Mouse (Mus musculus): Measurements from ENCODE around the gene Plekhh3.

Gene Plekhh3

GRCm38 (mm10) chr11:101186526-101187247 lies 15.5 kb upstream of the Plekhh3 start:
- in situ Hi-C loops (cut with MseI, MboI) = no loop called here

DNA sequence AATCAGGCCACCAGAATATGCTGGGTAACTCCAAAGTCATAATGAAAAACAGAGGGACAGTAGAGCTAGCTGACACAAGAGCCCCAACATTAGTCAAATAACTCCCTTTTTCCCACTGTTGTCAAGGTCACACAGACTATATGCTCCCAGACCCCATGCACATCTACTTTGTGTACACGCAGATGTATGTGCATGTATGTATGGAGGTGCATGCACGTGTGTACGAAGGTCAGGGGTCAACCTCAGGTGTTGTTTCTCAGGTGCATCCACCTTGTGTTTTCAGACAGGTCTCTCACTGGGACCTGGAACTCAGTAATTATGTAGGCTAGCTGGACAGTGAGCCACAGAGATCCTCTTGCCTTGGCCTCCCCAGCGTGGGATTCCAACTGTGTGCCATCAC lies 14.3 kb upstream of the Plekhh3 start:
- in situ Hi-C loops (cut with MseI, MboI) = no loop called here

GRCm38 (mm10) chr11:101184984-101185383 lies 13.8 kb upstream of the Plekhh3 start:
- in situ Hi-C loops (cut with MseI, MboI) = no loop called here

- in situ Hi-C loops (cut with MseI, MboI) = no loop called here
Observed at GRCm38 (mm10) chr11:101182771-101183517, 11.8 kb upstream of the Plekhh3 start.

- in situ Hi-C loops (cut with MseI, MboI) = no loop called here
Observed at GRCm38 (mm10) chr11:101181961-101182360, 10.8 kb upstream of the Plekhh3 start.

- in situ Hi-C loops (cut with MseI, MboI) = no loop called here
Observed at GRCm38 (mm10) chr11:101180846-101181740, 9.9 kb upstream of the Plekhh3 start.

- in situ Hi-C loops (cut with MseI, MboI) = no loop called here
Observed at GRCm38 (mm10) chr11:101180261-101180660, 9.1 kb upstream of the Plekhh3 start.

GRCm38 (mm10) chr11:101179306-101179705 lies 8.2 kb upstream of the Plekhh3 start:
- in situ Hi-C loops (cut with MseI, MboI) = loop anchor here (5.0 kb wide), 1 partner anchor 47 kb away; no protein-coding TSS in a partner anchor

- in situ Hi-C loops (cut with MseI, MboI) = loop anchor here (5.0 kb wide), 1 partner anchor 46 kb away; no protein-coding TSS in a partner anchor
Observed at GRCm38 (mm10) chr11:101178061-101179058, 7.2 kb upstream of the Plekhh3 start.

DNA sequence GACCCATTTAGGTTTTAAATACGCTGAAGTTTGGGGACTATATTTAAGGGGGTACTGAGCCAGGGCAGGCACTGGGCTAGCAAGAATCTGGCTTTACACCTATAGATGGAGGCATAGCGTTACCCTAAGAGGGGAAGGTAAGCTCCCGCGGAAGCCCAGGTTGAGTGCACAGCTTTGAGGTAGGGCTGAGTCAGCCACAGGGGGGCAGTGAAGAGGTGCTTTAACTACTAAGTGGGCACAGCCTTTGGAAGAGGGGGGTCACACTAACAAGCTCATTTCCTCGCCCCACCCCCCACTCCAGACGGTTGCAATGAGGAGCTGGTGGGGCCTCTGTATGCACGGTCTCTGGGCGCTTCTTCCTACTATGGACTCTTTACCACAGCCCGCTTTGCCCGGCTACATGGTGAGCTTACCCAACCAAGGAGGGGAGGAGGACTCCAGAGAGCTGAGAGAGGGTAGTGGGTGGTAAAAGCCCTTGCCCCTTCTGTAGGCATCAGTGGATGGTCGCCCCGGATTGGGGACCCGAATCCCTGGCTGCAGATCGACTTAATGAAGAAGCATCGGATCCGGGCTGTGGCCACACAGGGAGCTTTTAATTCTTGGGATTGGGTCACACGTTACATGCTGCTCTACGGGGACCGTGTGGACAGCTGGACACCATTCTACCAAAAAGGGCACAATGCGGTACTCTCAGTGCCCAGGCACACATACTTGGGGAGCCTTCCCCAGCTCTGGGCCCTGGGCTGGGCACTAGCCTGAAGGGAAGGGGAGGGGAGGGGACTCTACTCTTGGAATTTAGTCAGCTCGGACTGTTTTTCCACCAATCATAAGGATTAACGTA lies 6.0 kb upstream of the Plekhh3 start:
- in situ Hi-C loops (cut with MseI, MboI) = loop anchor here (5.0 kb wide), 1 partner anchor 45 kb away; no protein-coding TSS in a partner anchor

DNA sequence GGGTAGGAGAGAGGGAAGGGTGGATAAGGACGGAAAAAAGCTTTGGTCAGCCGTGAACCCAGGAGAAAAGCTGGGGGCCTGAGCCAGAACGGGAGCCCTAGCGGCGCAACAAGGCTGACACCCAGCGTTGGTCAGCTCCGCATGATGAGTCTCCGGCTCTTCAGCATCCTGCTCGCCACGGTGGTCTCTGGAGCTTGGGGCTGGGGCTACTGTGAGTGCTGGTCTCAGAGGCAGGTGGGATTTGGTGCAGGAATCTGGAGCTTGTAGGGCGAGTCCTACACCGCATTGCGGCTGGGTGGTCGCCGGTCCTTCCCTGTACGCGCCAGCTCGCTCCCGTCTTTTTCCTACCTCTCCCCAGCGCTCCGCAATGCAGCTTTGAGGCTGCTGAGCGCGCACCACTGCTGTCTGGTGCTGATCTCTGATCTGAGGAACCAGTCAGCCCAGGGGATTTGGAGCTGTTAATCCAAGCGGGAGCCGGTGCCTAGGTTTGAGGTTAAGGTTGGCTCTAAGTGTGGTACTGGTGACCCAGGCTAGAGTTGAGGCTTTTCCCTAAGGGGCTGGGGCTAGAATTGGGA lies 5.1 kb upstream of the Plekhh3 start:
- in situ Hi-C loops (cut with MseI, MboI) = loop anchor here (5.0 kb wide), 1 partner anchor 44 kb away; no protein-coding TSS in a partner anchor

DNA sequence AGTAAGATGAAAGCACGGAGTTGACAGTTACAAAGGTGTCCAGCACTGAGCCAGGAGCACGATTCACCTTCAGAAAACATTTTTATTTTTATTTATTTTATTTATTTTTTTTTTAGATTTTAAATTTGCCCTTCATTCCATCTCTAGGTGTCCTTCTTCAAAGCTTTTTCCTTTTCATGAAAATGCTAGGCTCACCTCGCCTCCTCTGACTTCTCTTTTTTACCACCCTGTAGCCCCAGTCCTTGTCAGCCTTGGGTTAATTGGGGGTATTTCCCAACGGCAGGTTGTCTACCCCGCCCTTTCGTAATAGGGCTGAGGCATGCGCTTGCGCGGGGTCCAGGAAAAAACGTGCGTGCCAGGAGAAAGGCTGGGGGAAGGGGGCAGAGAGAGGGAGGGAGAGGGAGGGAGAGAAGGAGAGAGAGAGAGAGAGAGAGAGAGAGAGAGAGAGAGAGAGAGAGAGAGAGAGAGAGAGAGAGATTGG lies 4.5 kb upstream of the Plekhh3 start:
- in situ Hi-C loops (cut with MseI, MboI) = loop anchor here (5.0 kb wide), 1 partner anchor 43 kb away; no protein-coding TSS in a partner anchor

DNA sequence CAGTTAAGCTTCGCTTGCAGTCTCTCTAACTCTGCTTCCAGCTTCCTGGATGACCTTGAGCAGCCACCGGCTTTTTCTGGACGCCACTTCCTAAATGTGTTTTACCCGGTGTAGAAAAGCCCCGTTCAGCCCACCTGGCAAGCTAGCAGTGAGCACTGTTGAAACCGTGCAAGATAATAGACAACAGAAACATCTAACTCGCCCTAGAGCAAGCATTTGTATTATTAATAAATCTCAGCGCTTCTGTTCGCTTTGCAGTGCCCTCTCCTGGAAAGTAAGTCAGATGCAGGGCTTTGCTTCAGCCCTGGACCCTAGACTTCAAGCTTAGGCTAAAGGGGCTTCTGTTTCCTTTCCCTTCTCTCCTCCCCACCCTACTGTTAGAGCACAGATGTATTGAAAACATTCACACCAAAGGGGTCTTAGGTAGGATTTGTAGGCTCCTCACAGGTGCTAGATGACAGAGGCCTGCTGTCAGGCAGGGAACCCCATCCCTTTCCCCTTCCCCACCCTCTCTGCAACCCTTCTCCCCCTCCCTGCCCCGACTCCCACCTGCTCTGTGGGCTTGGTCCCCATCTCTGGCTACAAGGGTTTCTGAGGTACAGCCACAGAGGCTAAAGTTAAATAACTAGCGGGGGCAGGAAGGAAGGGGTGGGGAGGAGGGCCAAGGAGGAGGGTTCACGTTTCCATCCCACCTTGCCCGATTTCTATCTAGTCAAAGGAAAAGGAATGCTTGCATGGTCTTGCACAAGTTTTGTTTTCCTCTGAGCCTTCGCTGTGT lies 3.9 kb upstream of the Plekhh3 start, which contains the start of gene Ccr10:
Gene Ccr10, minus strand, starts transcription at position 593 of the 778 bp plus-strand sequence.
- in situ Hi-C loops (cut with MseI, MboI) = loop anchor here (5.0 kb wide), 1 partner anchor 43 kb away; no protein-coding TSS in a partner anchor

GRCm38 (mm10) chr11:101174389-101174745 lies 3.2 kb upstream of the Plekhh3 start:
- in situ Hi-C loops (cut with MseI, MboI) = no loop called here

DNA sequence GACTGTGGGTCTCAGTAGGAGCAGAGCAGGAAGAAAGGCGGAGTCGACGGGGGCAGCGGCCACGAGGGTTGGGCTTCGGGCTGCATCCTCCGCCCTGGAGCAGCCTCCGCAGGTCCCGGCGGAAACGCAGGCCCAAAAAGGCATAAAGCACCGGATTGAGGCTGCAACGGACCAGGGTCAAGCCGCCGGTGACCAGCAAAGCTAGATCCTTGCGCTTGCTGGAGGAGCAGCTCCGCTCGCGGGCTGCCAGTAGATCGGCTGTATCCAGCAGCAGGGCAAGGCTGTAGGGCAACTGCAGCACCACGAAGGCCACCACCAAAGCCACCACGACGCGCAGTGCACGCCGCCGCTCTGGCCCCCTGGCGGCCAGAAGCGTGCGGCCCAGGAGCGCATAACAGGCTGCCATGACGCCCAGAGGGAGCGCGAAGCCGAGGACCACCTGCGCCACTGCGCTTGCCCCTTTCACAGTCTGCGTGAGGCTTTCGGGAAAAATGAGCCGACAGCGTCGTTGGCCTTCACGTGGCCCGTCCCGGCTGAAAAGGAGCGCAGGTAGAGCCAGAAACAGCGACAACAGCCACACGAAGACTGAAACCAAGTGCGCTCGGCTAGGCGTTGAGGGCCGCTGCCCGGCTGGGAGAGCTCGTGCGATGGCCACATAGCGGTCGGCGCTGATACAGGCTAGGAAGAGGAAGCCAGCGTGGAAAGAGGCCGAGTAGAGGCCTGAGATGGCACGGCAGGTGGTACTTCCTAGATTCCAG lies 2.7 kb upstream of the Plekhh3 start:
- in situ Hi-C loops (cut with MseI, MboI) = no loop called here

DNA sequence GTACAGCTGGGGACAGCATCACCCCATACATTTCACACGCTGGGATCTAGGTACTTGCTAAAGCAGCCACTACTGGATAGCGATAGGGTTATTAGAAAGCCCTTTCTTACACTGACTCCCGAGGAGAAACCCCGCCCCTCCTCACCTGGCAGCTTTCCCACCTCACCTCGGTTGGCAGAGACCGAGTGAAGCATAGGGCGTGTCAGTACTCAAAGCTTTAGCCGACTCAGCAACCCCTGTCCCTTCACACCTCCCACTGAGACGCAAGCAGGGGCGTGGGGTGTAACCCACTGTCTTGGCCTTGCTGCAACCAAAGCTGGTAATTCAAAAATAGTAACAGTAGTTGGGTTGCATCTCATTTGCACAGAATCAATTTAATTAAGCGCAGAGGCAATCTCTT lies 2.0 kb upstream of the Plekhh3 start:
- in situ Hi-C loops (cut with MseI, MboI) = no loop called here

GRCm38 (mm10) chr11:101172434-101172815 lies 1.3 kb upstream of the Plekhh3 start:
- in situ Hi-C loops (cut with MseI, MboI) = no loop called here
